Mouse (Mus musculus): ENCODE data around the gene Ugt1a6a. TPM values are rescaled to one million over a fixed set of nuclear protein-coding genes. Genes with fewer than 3 reads are reported as not detected.
"Not testable (repeated sequence)": the region's sequence is repeated elsewhere in the genome, so short reads cannot be mapped to it uniquely, and the experiment has no call there.

Gene Ugt1a6a
- polyA plus RNA-seq, 1 experiment from 2014 or later = 5.0 TPM

- ATAC-seq (ENCODE audit: low FRiP score); H3K9ac ChIP-seq; H3K9me3 ChIP-seq (ENCODE audit: control insufficient read depth, low read length); H3K36me3 ChIP-seq (replicated peaks; ENCODE audit: control insufficient read depth, insufficient read depth); H3K4me3 ChIP-seq (replicated peaks; ENCODE audit: low read length); H3K27ac ChIP-seq; H3K27me3 ChIP-seq (ENCODE audit: control insufficient read depth, insufficient read depth, low read length); H3K4me2 ChIP-seq (replicated peaks); H3K4me1 ChIP-seq (replicated peaks; ENCODE audit: control insufficient read depth, insufficient read depth, low read length); DNase-seq (ENCODE audit: low spot score): not testable (repeated sequence)
- WGBS = 94% methylated on average over 2 of the region's 2 CpGs
Observed at GRCm38 (mm10) chr1:88129091-88129490, 5.5 kb upstream of the Ugt1a6a start.

DNA sequence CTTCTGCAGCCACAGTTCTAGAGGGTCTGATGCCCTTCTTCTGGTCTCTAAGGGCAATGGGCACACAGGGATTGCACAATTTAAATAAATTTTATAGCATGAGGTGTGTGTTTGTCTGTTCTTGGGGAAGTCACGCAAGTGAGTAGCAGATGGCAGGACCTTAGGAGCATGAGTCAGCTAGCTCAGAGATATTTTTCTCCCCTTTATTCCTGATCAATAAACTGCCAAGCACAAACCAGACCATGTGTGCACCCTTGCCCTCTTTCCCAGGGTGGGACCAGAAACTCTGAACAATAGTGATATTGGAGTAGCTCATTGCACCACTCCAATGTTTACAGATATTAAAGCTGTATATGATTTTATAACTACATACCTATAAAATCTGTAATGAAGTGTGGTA is 4.4 kb upstream of the Ugt1a6a start:
- not testable (repeated sequence) for ATAC-seq (ENCODE audit: low FRiP score); H3K4me2 ChIP-seq (replicated peaks)
- WGBS = 90% methylated on average over 1 of the region's 1 CpGs

GRCm38 (mm10) chr1:88133908-88134456 is 627 bp upstream of the Ugt1a6a start:
- H3K27ac ChIP-seq = peak overlapping the region; percentile 71
- no peaks in the 10 kb centered on the region for H3K27me3 ChIP-seq (ENCODE audit: control insufficient read depth, insufficient read depth, low read length)
- no peak overlapping the region for H3K9ac ChIP-seq
- H3K9me3 ChIP-seq (ENCODE audit: control insufficient read depth, low read length) = no peaks in the 10 kb centered on the region
- ATAC-seq (ENCODE audit: low FRiP score) (peak; percentile 17; the same call in 1 of the 2 replicates), DNase-seq (ENCODE audit: low spot score) (no peak)
- H3K4me2 ChIP-seq (replicated peaks) = no peak overlapping the region
- no peaks in the 10 kb centered on the region; the same call in 1 of the 2 replicates for H3K4me1 ChIP-seq (replicated peaks; ENCODE audit: control insufficient read depth, insufficient read depth, low read length)
- no peaks in the 10 kb centered on the region for H3K36me3 ChIP-seq (replicated peaks; ENCODE audit: control insufficient read depth, insufficient read depth)
- H3K4me3 ChIP-seq (replicated peaks; ENCODE audit: low read length) = no peak overlapping the region
- 60% methylated on average over 3 of the region's 3 CpGs for WGBS

More for the DNA sequence above, 4.4 kb upstream of the Ugt1a6a start:
- not testable (repeated sequence) for H3K4me3 ChIP-seq (replicated peaks; ENCODE audit: low read length); DNase-seq (ENCODE audit: low spot score); H3K36me3 ChIP-seq (replicated peaks; ENCODE audit: control insufficient read depth, insufficient read depth); H3K27ac ChIP-seq; H3K27me3 ChIP-seq (ENCODE audit: control insufficient read depth, insufficient read depth, low read length); H3K9me3 ChIP-seq (ENCODE audit: control insufficient read depth, low read length); H3K4me1 ChIP-seq (replicated peaks; ENCODE audit: control insufficient read depth, insufficient read depth, low read length); H3K9ac ChIP-seq

DNA sequence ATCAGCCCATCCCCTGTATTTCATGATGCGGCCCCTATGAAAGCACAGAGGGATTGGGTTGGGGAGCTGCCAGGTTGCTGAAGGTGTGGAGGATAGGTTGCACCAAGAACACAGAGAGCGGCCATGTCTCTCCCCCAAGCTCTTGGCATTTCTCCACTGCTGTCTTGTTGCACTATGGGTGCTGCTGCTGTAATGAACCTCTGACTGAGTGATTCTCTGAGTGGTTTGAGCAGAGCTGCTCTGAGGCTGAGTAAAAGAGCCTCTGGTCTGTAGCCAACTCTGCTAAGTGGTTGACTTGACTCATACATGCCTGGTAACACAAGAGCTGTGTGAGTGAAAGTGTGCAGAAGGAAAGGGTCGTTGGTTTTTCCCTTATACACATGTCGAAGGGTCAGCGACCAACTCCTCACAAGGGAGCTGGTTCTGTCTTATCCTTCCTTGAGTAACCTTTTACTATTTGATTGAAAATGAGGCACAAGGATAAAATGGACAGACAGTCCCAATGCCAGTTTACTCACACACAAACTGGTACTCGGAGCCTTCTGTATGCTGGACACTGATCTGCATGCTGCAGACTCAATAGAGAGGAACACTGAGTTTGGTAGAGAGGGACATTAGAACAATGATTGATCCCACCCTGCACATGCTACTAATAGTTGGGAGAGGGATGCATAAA is 758 bp downstream of the Ugt1a6a start:
- 89% methylated on average over 5 of the region's 6 CpGs for WGBS
- H3K9ac ChIP-seq; H3K9me3 ChIP-seq (ENCODE audit: control insufficient read depth, low read length); H3K4me1 ChIP-seq (replicated peaks; ENCODE audit: control insufficient read depth, insufficient read depth, low read length); H3K27me3 ChIP-seq (ENCODE audit: control insufficient read depth, insufficient read depth, low read length); H3K36me3 ChIP-seq (replicated peaks; ENCODE audit: control insufficient read depth, insufficient read depth); H3K4me3 ChIP-seq (replicated peaks; ENCODE audit: low read length); ATAC-seq (ENCODE audit: low FRiP score); H3K4me2 ChIP-seq (replicated peaks); DNase-seq (ENCODE audit: low spot score); H3K27ac ChIP-seq: not testable (repeated sequence)

- Histone ChIP-seq H3K4me3 (replicated peaks; ENCODE audit: low read length) (no peak overlapping the region), H3K36me3 (replicated peaks; ENCODE audit: control insufficient read depth, insufficient read depth) (no peaks in the 10 kb centered on the region), H3K4me1 (replicated peaks; ENCODE audit: control insufficient read depth, insufficient read depth, low read length) (no peaks in the 10 kb centered on the region; the same call in 1 of the 2 replicates), H3K27me3 (ENCODE audit: control insufficient read depth, insufficient read depth, low read length) (no peaks in the 10 kb centered on the region), H3K4me2 (replicated peaks) (no peak overlapping the region), H3K9me3 (ENCODE audit: control insufficient read depth, low read length) (no peaks in the 10 kb centered on the region), H3K27ac (no peak overlapping the region), H3K9ac (no peak overlapping the region)
- no peak for DNase-seq (ENCODE audit: low spot score)
- ATAC-seq (ENCODE audit: low FRiP score) = no peak
- WGBS = 66% methylated on average over 2 of the region's 2 CpGs
Observed at GRCm38 (mm10) chr1:88136646-88137045, 2.0 kb downstream of the Ugt1a6a start.

DNA sequence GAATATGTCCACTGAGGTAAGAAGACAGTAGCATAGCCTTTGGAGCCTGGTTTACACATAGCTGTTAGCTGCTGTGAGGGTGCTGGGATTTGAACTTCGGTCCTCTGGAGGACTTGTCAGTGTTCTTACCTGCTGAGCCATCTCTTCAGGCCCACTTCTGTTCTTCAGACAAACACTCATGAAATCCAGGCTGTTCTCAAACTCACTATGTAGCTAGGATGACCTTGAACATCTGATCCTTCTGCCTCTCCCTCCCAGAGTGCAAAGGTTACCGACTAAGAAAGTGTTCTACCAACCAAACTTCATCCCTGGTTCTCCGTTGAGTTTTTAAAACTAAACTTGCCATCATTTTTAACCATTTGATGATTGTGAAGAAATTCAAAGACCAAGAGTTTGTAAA is 2.7 kb downstream of the Ugt1a6a start:
- no peak overlapping the region for H3K27ac ChIP-seq
- H3K9ac ChIP-seq = no peak overlapping the region
- H3K4me1 ChIP-seq (replicated peaks; ENCODE audit: control insufficient read depth, insufficient read depth, low read length) = no peaks in the 10 kb centered on the region; the same call in 1 of the 2 replicates
- no peak overlapping the region for H3K4me3 ChIP-seq (replicated peaks; ENCODE audit: low read length)
- DNase-seq (ENCODE audit: low spot score) = no peak
- no peaks in the 10 kb centered on the region for H3K9me3 ChIP-seq (ENCODE audit: control insufficient read depth, low read length)
- ATAC-seq (ENCODE audit: low FRiP score) = no peak
- no peaks in the 10 kb centered on the region for H3K27me3 ChIP-seq (ENCODE audit: control insufficient read depth, insufficient read depth, low read length)
- WGBS = 87% methylated on average over 3 of the region's 3 CpGs
- no peaks in the 10 kb centered on the region for H3K36me3 ChIP-seq (replicated peaks; ENCODE audit: control insufficient read depth, insufficient read depth)
- H3K4me2 ChIP-seq (replicated peaks) = no peak overlapping the region

- 94% methylated on average over 1 of the region's 1 CpGs for WGBS
- no peak overlapping the region for H3K4me2 ChIP-seq (replicated peaks)
- H3K9me3 ChIP-seq (ENCODE audit: control insufficient read depth, low read length) = no peaks in the 10 kb centered on the region
- no peaks in the 10 kb centered on the region; the same call in 1 of the 2 replicates for H3K4me1 ChIP-seq (replicated peaks; ENCODE audit: control insufficient read depth, insufficient read depth, low read length)
- ATAC-seq (ENCODE audit: low FRiP score) = no peak
- no peaks in the 10 kb centered on the region for H3K36me3 ChIP-seq (replicated peaks; ENCODE audit: control insufficient read depth, insufficient read depth)
- DNase-seq (ENCODE audit: low spot score) = no peak
- H3K9ac ChIP-seq = no peak overlapping the region
- H3K27me3 ChIP-seq (ENCODE audit: control insufficient read depth, insufficient read depth, low read length) = no peaks in the 10 kb centered on the region
- no peak overlapping the region for H3K4me3 ChIP-seq (replicated peaks; ENCODE audit: low read length)
- no peak overlapping the region for H3K27ac ChIP-seq
Observed at GRCm38 (mm10) chr1:88138145-88138544, 3.5 kb downstream of the Ugt1a6a start.

- not testable (repeated sequence) for H3K36me3 ChIP-seq (replicated peaks; ENCODE audit: control insufficient read depth, insufficient read depth); H3K4me1 ChIP-seq (replicated peaks; ENCODE audit: control insufficient read depth, insufficient read depth, low read length); H3K9me3 ChIP-seq (ENCODE audit: control insufficient read depth, low read length); H3K4me3 ChIP-seq (replicated peaks; ENCODE audit: low read length); H3K27ac ChIP-seq; ATAC-seq (ENCODE audit: low FRiP score); H3K27me3 ChIP-seq (ENCODE audit: control insufficient read depth, insufficient read depth, low read length); DNase-seq (ENCODE audit: low spot score); H3K9ac ChIP-seq; H3K4me2 ChIP-seq (replicated peaks)
- WGBS = 57% methylated on average over 1 of the region's 1 CpGs
Observed at GRCm38 (mm10) chr1:88140492-88140891, 5.9 kb downstream of the Ugt1a6a start.

DNA sequence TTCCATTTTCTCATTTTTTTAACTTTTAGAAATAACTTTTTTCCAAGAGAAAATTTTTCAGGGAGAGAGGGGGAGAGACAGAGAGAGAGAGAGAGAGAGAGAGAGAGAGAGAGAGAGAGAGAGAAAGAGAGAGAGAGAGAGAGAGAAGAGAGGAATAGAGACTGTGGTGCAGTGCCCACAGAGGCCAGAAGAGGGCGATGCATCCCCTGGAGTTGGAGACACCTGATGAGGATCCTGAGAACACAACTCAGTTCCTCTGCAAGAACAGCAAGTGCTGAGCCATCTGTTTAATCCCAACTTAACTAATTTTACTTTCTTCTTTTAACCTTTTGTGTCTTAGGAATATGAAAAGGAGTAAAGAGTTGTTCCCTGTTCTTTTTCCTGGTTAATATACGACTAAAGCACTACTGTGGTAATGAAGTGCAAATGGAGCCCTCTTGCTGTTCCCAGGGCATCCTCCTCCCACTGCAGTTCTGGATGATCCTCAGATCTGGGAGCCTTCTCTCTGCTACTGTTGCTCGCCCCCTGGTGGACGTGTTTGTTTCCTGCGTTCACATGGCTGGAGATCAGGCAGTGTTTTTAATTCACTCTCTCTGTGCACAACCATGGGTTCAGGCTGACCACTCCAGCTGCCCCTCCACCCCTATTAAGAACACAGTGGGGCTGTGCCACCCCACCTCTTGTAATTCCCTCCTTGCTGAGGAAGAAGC is 9.5 kb downstream of the Ugt1a6a start:
- not testable (repeated sequence) for H3K27me3 ChIP-seq (ENCODE audit: control insufficient read depth, insufficient read depth, low read length); H3K9me3 ChIP-seq (ENCODE audit: control insufficient read depth, low read length); ATAC-seq (ENCODE audit: low FRiP score); H3K36me3 ChIP-seq (replicated peaks; ENCODE audit: control insufficient read depth, insufficient read depth); H3K4me3 ChIP-seq (replicated peaks; ENCODE audit: low read length); H3K27ac ChIP-seq; H3K9ac ChIP-seq; H3K4me1 ChIP-seq (replicated peaks; ENCODE audit: control insufficient read depth, insufficient read depth, low read length); H3K4me2 ChIP-seq (replicated peaks)
- 0% methylated on average over 4 of the region's 5 CpGs for WGBS
- DNase-seq (ENCODE audit: low spot score) = peak; percentile 30
